Mouse (Mus musculus) left cerebral cortex, adult 8-10 months (tissue): ENCODE results near the gene Ms4a3. TPM values are rescaled to one million over a fixed set of nuclear protein-coding genes. Genes with fewer than 3 reads are reported as not detected.

Experiments
- DNase-seq, 2 experiments: peaks; one replicate each; pipeline ENCODE4 v3.0.0; 2022; ENCODE audit warnings: low spot score in 2 of 2
- total RNA-seq, 4 experiments: library from RNA; stranded (reverse); gene quantifications; 2 replicates each; pipeline ENCODE4 v1.2.4; 2022

Ms4a3 gene
- total RNA-seq, result not detected

GRCm38 (mm10) chr19:11640732-11641131 is at the start of gene Ms4a3:
Ms4a3 (minus strand) TSS chr19:11640851.
- no peak for DNase-seq

- DNase-seq, result no peak
Observed at GRCm38 (mm10) chr19:11661562-11661961, 20.9 kb upstream of the Ms4a3 start.

- DNase-seq, result no peak
Observed at GRCm38 (mm10) chr19:11660459-11660858, 19.8 kb upstream of the Ms4a3 start, which contains the start of gene Oosp2. Oosp2 (minus strand) TSS chr19:11660559.

- DNase-seq, result no peak
Observed at GRCm38 (mm10) chr19:11659142-11659541, 18.5 kb upstream of the Ms4a3 start.

GRCm38 (mm10) chr19:11649564-11649963 is 8.9 kb upstream of the Ms4a3 start:
- no peak for DNase-seq

GRCm38 (mm10) chr19:11646166-11646565 is 5.5 kb upstream of the Ms4a3 start:
- no peak for DNase-seq

GRCm38 (mm10) chr19:11639038-11639437 is 1.6 kb downstream of the Ms4a3 start:
- no peak for DNase-seq

- DNase-seq, result no peak
Observed at GRCm38 (mm10) chr19:11635572-11635971, 5.1 kb downstream of the Ms4a3 start.

GRCm38 (mm10) chr19:11634330-11634729 is 6.3 kb downstream of the Ms4a3 start:
- DNase-seq, result no peak

- no peak for DNase-seq
Observed at GRCm38 (mm10) chr19:11633732-11634131, 6.9 kb downstream of the Ms4a3 start.

GRCm38 (mm10) chr19:11625231-11625630 is 15.4 kb downstream of the Ms4a3 start:
- no peak for DNase-seq

GRCm38 (mm10) chr19:11624800-11625199 is 15.9 kb downstream of the Ms4a3 start:
- no peak for DNase-seq

GRCm38 (mm10) chr19:11623551-11623950 is 17.1 kb downstream of the Ms4a3 start, which contains the start of gene Ms4a2:
Ms4a2 (minus strand) TSS chr19:11623719.
- no peak for DNase-seq

GRCm38 (mm10) chr19:11617983-11618382 is 22.7 kb downstream of the Ms4a3 start:
- DNase-seq, result no peak

GRCm38 (mm10) chr19:11614805-11615204 is 25.8 kb downstream of the Ms4a3 start:
- DNase-seq, result no peak

- no peak for DNase-seq
Observed at GRCm38 (mm10) chr19:11613776-11614443, 26.7 kb downstream of the Ms4a3 start.

- no peak for DNase-seq
Observed at GRCm38 (mm10) chr19:11613084-11613483, 27.6 kb downstream of the Ms4a3 start.

GRCm38 (mm10) chr19:11612293-11612692 is 28.4 kb downstream of the Ms4a3 start:
- no peak for DNase-seq

GRCm38 (mm10) chr19:11611541-11611945 is 29.1 kb downstream of the Ms4a3 start:
- DNase-seq, result peak in 1 of 2 experiments; percentile 6

- DNase-seq, result peak in 1 of 2 experiments; percentile 20
Observed at GRCm38 (mm10) chr19:11608172-11608571, 32.5 kb downstream of the Ms4a3 start.

- DNase-seq, result no peak
Observed at GRCm38 (mm10) chr19:11604603-11605002, 36.0 kb downstream of the Ms4a3 start, which contains the start of gene Ms4a6d. Ms4a6d (minus strand) TSS chr19:11604849.

GRCm38 (mm10) chr19:11602026-11602425 is 38.6 kb downstream of the Ms4a3 start:
- peak in 1 of 2 experiments; percentile 18 for DNase-seq

- no peak for DNase-seq
Observed at GRCm38 (mm10) chr19:11601349-11601748, 39.3 kb downstream of the Ms4a3 start.
